Mouse (Mus musculus) cerebellum, adult 2 months (tissue): ENCODE data around the gene Erg28. TPM values are rescaled to one million over a fixed set of nuclear protein-coding genes. Genes with fewer than 3 reads are reported as not detected.

ENCODE experiments used
- DNase-seq, 2 experiments: peaks; one replicate each; pipeline ENCODE4 v3.0.0; 2021
- H3K27ac ChIP-seq: fragments of 200-500 bp; 2 replicates; pipeline ENCODE4 v1.5.1; 2012; ENCODE audit warnings: low read length, control low read depth, inconsistent platforms; ENCODE audit not compliant: insufficient read depth
- H3K27me3 ChIP-seq: fragments of 200-500 bp; 2 replicates; pipeline ENCODE4 v1.6.1; 2012; ENCODE audit warnings: inconsistent platforms, mild to moderate bottlenecking, low read length, moderate library complexity; ENCODE audit not compliant: control insufficient read depth, insufficient read depth
- H3K4me1 ChIP-seq: fragments of 200-500 bp; 2 replicates; pipeline ENCODE4 v1.6.1; 2011; ENCODE audit warnings: low read length; ENCODE audit not compliant: control insufficient read depth, insufficient read depth
- H3K4me3 ChIP-seq: fragments of 200-500 bp; replicated peaks from 2 replicates; pipeline ENCODE3; 2011; ENCODE audit warnings: mild to moderate bottlenecking, low read depth, low read length, control low read depth; ENCODE audit not compliant: insufficient read depth
- CTCF ChIP-seq: fragments of 200-500 bp; IDR thresholded peaks from 2 replicates; pipeline ENCODE4 v1.5.1; 2011; ENCODE audit warnings: low read depth, mild to moderate bottlenecking, control low read depth, low read length, moderate library complexity, borderline replicate concordance; ENCODE audit not compliant: insufficient read depth
- POLR2A ChIP-seq: fragments of 200-500 bp; IDR thresholded peaks from 2 replicates; pipeline ENCODE4 v1.6.1; 2011; ENCODE audit warnings: low read length, control low read depth, borderline replicate concordance; ENCODE audit not compliant: insufficient read depth
- WGBS: fragments of 180-500 bp; shearing (Covaris S2); methylation state at CpG from one replicate; pipeline ENCODE4 v1.1.7; 2018; 5-methylcytosine and 5-hydroxymethylcytosine counted together
- polyA plus RNA-seq: library from polyadenylated mRNA; depleted of rRNA; stranded (reverse); fragments of >200 nt; gene quantifications from 2 replicates; pipeline ENCODE4 v1.2.3, GENCODE M21; 2012; rRNA removed

Gene Erg28
- polyA plus RNA-seq, result 100 and 107 TPM in 2 replicates

GRCm38 (mm10) chr12:85824438-85825264 is at the start of gene Erg28, which contains the start of gene Ttll5:
Gene Erg28 (minus strand): TSS chr12:85824550.
Gene Ttll5 (plus strand): TSS chr12:85824659.
- Histone ChIP-seq H3K27me3 (no peaks in the 10 kb centered on the region), H3K4me3 (peak within 1 kb of the TSS; percentile 77), H3K4me1 (no peaks in the 10 kb centered on the region; the same call in 1 of the 2 replicates), H3K27ac (peak within 1 kb of the TSS; percentile 62)
- under 1% methylated on average over 67 of the region's 67 CpGs for WGBS
- peak; percentile 97 to 98 for DNase-seq
- no peak for TF ChIP-seq CTCF
- peak; percentile 78; the same call in 1 of the 2 replicates for TF ChIP-seq POLR2A

GRCm38 (mm10) chr12:85869423-85869822 is 45.1 kb upstream of the Erg28 start:
- peak; percentile 78 to 88 for DNase-seq
- no peak overlapping the region for H3K4me3 ChIP-seq
- 4% methylated on average over 6 of the region's 6 CpGs for WGBS
- no peaks in the 10 kb centered on the region for H3K27me3 ChIP-seq
- no peak; the same call in 1 of the 2 replicates for TF ChIP-seq POLR2A
- TF ChIP-seq CTCF, result no peak
- peaks cover 8% of the 10 kb centered on the region; the same call in 1 of the 2 replicates for H3K4me1 ChIP-seq
- peak overlapping the region; percentile 57 for H3K27ac ChIP-seq

- Histone ChIP-seq H3K27me3 (no peaks in the 10 kb centered on the region), H3K4me3 (no peak overlapping the region), H3K4me1 (peaks cover 14% of the 10 kb centered on the region; the same call in 1 of the 2 replicates), H3K27ac (no peak overlapping the region)
- TF ChIP-seq POLR2A (no peak), CTCF (no peak)
- no peak for DNase-seq
These were observed 42.8 kb upstream of the Erg28 start for GRCm38 (mm10) chr12:85867125-85867524.

DNA sequence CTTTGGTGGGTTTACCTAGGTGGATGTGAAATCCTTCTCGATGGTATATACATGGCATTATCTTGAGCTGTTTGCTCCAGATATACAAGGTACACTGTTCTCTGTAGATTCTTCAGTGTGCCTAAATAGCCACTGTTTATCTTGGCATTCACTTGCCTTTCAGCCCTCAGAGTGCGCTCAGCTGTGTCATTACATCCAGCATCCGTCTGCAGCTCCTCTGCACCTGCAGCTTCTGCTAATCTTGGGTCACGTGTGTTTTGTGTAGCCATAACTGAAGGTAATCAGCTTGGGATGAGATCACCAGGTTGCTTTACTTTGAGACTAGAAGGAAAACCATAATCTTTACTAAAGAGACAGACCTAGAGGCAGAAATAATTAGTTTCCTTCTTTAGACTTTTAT is 42.3 kb upstream of the Erg28 start:
- no peaks in the 10 kb centered on the region for H3K27me3 ChIP-seq
- H3K4me1 ChIP-seq, result peaks cover 15% of the 10 kb centered on the region; the same call in 1 of the 2 replicates
- TF ChIP-seq CTCF (no peak), POLR2A (no peak)
- H3K4me3 ChIP-seq, result no peak overlapping the region
- no peak overlapping the region for H3K27ac ChIP-seq
- no peak for DNase-seq
- 78% methylated on average over 4 of the region's 4 CpGs for WGBS

- TF ChIP-seq POLR2A (no peak), CTCF (no peak)
- H3K4me1 ChIP-seq, result peaks cover 15% of the 10 kb centered on the region; the same call in 1 of the 2 replicates
- DNase-seq, result no peak
- no peak overlapping the region for H3K27ac ChIP-seq
- H3K27me3 ChIP-seq, result no peaks in the 10 kb centered on the region
- 73% methylated on average over 3 of the region's 3 CpGs for WGBS
- no peak overlapping the region for H3K4me3 ChIP-seq
These were observed 41.2 kb upstream of the Erg28 start for GRCm38 (mm10) chr12:85865526-85865925.

DNA sequence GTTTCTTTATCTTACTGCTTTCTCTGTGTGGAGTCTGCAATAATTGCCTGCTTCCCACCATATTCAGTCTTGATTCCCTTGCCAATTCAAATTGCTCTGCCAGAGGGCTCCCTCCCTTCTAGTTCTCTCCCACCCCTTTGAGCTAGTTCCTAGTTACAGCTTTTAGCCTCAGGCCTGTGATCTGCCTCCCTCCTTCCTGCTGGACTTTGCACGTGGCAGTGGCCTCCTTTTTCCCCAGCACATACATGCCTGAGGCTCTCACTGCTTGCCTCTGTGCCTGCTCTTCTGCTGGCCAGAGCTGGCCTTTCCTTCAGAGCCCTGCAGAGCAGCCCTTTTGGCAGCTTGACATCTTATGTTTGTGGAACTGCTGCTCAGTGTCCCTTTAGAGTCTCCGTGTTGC is 38.2 kb upstream of the Erg28 start:
- DNase-seq, result peak; percentile 45 to 63
- Histone ChIP-seq H3K27me3 (no peaks in the 10 kb centered on the region), H3K4me1 (peaks cover 13% of the 10 kb centered on the region; the same call in 1 of the 2 replicates), H3K27ac (0 out of 2 replicates have a peak overlapping the region, but pooled peaks have one; percentile 29), H3K4me3 (no peak overlapping the region)
- TF ChIP-seq CTCF (no peak), POLR2A (no peak)
- WGBS, result 3% methylated on average over 2 of the region's 2 CpGs

GRCm38 (mm10) chr12:85859511-85860189 is 35.3 kb upstream of the Erg28 start:
- Histone ChIP-seq H3K27me3 (no peaks in the 10 kb centered on the region), H3K4me1 (peaks cover 13% of the 10 kb centered on the region; the same call in 1 of the 2 replicates), H3K4me3 (no peak overlapping the region), H3K27ac (no peak overlapping the region)
- TF ChIP-seq CTCF (no peak), POLR2A (no peak)
- WGBS, result 33% methylated on average over 3 of the region's 3 CpGs
- peak; percentile 30 to 40 for DNase-seq
